Mouse (Mus musculus): ENCODE results near the gene Dpep1.
"Not testable (repeated sequence)": the region's sequence is repeated elsewhere in the genome, so short reads cannot be mapped to it uniquely, and the experiment has no call there.

Dpep1 gene

DNA sequence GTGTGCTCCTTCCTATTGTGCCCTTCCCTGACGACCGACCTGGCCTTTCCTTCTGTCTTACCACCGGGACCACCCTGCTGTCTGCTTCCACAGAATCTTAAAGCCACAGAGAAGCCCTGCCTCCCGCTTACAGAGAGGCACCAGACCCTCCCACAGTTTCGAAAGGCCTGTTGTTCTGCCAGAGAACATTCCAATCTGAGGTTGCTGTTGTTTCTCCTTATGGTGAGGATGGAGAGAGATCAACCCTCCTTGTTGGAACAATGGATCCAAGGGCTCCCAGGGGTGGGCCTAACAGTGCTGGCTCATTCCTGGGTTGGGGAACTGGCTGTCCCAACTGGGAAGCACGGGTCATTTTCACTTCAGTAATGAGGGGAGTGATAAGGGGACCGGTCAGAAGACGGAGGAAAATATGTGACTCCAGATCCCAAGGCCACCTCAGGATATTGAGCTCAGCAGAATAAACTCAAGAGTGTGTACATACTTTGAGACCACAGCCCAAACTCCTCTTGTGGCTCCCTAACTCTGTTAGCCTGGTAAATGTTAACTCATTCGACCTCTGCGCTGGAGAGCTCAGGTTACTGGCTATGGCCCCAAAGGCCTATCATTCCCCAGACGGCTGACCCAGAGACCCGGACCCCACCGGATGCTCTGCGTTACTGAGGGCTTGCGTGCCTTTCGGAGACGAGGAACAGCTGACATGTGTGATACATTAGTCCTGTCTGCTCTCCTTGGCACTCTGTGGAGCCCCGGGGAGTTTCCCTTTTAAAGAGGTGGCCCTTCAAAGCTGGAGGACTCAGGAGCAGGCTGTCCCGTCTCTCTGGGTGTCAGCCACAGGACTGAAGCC is at the start of gene Dpep1:
Gene Dpep1 (plus strand): TSS at position 677 of the 844 bp plus-strand sequence.
- DNase-seq (ENCODE audit: low read depth): no peak

DNA sequence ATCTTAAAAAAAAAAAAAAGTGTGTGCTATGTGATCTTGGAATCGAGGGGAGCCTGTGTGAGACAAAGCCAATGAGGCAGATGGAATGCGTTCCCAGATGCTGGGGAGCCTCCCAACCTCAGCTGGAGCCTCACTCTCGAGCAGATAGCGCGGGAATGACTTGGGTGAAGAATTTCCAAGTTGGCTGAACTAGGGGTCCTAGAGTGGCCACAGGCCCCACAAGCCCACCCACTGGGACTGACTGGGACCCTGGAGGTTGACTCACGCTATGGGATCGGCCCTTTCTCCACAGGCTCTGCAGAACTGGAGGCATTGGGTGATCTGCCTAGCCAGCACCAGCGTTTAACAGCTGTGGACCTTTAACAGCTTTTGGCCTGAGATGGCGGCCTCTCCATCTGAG is 49.8 kb upstream of the Dpep1 start:
- DNase-seq (ENCODE audit: low read depth): no peak

DNA sequence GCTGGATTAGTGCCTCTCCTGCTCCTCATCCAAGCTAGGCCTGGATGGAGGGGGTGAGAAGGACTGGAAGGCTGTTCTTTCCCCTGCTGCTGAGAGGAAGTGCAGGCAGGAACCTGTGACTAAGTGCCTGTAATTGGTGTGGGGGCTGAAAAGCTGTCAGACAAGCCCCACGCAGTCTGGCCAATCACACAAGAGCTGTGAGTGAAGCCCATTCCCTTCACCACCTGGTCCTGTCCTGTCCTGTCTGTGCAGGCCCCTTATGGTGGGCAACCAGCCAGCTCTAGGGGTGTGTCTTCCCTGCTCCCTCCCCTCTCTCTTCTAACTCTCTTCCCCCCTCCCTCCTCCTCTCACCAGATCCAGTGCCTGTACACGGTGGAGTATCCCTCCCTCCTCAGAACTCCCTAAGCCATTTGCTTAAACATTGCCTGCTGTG is 48.4 kb upstream of the Dpep1 start:
- DNase-seq (ENCODE audit: low read depth): no peak

DNA sequence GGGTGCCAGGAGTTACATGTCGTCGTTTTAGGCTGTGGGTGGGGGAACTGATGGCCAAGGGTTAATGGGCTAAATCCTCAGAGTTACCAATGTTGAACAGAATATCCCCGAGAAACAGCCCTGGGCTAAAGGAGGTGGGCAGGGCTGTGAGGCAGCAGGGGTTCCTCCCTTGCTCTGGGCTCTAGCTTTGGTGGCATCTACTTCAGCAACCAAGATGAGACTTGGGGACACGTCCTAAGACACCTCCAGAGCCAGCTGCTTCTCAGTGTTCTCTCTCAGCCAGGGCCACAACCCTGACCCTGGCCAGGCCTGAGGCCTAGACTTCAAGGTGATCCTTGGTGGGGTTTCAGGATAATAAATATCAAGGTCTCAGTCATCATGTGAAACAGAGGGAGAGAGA is 47.3 kb upstream of the Dpep1 start:
- DNase-seq (ENCODE audit: low read depth): no peak

DNA sequence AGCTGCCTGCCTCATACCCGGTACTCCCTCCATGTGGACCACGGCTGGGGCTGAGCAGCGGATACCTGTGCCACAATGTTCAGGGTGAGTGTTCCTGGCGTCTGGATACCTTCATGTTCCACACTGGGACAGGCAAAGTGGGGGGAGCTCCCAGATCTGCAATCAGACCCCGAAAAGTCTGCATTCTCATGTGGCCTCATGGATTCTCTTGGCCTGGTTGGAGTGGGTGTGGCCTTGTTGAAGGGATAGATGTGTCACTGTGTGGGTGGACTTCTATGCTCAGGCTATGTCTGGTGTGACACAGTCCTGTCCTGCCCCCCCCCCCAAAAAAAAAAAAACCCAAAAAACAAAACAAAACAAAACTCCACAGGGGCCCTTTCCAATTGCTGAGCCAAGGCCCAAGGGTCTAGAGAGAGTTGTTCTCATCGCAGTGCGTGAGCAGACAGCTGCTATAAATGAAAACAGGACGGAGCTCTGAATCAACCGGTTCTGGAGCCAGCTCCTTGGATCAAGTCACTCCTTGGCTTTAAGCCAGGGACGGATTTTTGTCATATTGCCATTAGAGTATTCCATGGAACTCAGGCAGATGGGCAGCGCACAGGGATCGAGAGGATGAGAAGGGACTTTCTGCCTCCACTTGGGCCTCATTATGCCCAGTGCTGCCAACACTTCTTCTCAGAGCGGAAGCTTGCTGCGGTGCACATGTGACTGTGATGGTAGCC is 44.1 kb upstream of the Dpep1 start:
- DNase-seq (ENCODE audit: low read depth): no peak

DNA sequence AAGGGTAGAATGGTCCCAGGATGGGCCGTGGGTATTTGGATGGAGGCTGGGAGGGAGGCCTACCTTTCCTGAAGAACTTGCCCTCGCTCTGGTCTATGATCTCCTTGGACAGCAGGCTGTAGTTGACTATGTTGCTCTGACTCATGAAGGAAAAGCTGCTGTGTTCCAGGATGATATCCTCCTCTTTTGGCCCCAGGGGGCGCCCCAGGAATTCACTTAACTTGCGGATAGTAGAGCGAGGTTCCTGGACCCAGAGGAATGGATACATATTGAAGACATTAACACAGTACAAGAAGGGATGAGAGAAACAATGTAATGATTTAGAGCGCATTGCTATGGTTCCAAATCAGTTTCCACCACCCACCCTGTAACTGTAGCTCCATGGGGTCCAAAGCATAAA is 40.8 kb upstream of the Dpep1 start:
- DNase-seq (ENCODE audit: low read depth): peak; percentile 61

DNA sequence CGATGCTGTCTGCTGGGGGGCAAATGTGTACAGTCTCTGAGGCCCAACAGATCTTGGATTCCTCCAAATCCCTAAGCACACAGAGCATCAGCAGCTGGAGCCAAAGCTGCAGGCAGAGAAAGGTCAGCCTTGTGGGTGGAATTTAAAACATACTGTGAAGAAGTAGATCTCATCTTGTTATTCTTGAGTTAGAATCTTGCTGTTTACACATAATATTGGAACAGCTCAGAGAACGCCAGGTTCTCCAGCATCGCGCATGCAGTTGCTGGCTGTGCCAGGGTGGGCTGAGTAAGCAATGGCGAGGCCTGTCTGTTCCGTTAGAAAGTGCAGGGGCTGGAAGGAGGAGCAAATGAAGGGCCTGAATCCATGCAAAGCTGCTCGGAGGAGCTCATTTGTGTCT is 39.7 kb upstream of the Dpep1 start:
- no peak for DNase-seq (ENCODE audit: low read depth)

DNA sequence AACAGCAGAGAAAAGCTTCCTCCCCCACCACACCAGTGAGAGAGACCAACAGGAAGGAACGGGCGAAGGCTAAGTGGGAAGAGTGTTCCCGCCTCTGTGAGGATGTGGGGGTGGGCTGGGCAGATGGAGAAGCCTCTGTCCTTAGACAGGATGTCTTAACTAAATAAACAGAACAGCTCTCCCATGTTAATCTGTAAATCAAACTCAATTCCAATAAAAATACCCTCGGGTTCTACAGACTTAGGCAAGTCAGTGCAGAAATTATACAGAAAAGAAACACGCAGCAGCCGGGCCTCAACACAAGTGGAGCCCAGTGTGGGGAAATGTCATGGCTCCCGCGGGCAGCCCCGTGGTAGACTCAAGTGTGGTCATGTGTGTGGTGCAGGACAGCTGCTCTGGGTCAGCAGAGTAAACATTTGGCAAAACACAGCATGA is 35.3 kb upstream of the Dpep1 start:
- DNase-seq (ENCODE audit: low read depth): no peak

DNA sequence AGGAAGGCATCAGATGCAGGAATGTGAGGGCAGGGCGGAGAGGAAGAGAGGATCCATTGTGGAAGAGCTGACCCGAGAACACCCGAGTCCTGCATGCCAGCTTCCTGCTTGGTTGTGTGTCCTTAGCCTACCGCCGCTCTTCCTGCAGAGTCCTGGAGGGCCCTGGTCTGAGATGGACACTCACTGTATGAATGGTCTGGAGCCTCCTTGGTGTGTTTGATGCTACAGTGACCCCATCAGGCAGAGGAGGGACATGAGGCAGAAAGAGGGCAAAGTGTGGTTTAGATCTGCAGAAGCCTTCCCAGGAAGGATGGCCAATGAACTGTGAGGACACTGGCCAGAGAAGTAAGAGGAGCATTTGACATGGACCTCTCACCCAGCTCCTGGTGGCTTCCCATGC is 30.9 kb upstream of the Dpep1 start:
- no peak for DNase-seq (ENCODE audit: low read depth)

DNA sequence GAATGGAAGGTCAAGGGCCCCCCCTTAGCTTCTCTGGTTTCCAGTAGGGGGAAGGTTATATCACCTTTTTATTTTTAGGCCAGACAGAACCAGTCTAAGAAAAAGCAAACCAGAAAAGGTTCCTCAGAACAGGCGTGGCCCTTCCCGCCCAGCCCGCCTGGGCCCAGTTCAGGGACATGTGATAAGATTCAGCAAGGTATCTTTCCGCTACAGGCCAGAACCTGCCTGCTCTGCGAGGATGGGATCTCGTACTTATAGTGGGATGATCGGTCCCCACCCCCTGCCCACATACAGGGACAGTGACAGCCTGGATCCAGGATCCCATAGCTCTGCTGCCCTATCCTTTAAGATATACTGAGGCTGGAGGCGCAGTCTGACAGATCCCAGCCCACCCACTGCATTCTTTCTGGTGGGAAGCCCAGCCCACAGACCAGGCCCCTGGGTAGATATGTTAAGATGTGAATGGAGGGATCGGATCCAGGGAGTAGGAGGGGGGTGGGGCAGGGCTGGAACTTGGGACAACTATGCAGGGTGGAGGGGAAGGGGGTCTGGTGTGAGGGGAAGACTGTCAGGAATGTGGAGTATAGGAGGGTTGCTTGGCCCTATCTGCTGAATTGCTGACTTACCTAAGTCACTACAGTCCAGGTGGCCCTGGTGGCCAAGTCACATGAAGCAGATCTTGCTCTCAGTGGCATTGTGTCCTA is 29.8 kb upstream of the Dpep1 start:
- DNase-seq (ENCODE audit: low read depth): no peak

DNA sequence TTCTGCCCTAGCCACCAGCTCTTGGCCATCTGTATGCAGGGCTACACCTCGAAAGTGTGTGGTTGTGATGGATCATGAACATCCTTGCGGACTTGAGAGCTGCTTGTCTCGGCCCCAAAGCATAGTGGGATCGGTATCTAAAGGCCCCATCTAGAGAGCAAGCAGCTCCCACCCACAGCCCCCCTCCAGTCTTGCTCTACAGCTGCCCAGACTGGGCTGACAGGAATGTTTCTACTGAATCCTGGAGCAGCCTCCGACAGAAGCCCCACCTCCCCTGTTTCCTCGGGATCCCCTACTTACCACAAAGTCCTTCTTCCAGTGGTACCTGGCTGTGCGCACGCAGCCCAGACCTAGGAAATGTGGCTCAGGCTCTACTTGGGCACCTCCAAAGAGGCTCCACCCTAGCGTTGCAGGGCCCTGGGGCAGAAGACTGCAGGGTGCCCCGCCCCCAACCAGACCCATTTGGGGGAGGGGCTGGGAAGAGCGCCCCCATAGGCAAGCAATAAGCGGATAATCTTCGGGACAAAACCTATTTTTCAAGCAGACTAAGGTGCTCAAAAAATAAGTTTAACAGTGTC is 28.1 kb upstream of the Dpep1 start, which contains the start of gene Sult5a1:
Gene Sult5a1 (minus strand): TSS at position 428 of the 578 bp plus-strand sequence.
- no peak for DNase-seq (ENCODE audit: low read depth)

DNA sequence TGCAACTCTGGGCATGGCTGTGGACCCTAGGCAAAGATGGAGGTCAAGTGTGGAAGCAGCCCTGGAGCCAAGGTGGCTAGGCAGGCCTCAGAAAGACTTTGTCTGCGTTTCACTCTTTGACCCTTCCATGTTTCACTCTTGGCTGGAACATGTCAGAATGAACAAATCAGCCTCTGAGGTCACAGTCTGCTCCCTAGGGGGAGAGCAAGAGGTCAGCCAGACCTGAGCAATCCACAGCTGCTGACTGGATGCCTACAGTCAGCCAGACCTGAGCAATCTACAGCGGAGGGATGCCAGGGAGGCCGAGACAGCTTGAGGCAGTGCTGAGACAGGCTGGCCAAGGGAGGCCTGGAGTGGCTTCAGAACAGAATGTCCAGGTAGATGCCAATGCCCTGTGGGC is 4.7 kb upstream of the Dpep1 start:
- DNase-seq (ENCODE audit: low read depth): no peak

DNA sequence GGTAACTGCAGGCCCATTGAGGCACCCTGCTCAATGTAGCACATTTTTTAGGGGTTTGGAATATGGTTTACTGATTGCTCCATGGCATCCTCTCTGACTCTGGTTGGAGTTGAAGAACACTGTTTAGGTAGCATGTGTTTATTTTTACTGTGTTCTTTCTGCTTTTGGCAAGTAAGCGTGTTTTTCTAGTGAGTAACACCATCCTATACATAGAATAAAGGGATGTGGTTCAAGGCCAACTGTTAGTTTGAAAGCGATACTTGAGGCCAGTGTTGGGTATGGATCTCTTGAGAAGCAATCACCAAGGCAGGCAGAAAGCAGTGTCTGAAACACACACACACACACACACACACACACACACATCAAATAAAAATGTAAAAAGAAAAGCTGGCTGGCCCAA is 2.0 kb downstream of the Dpep1 start:
- DNase-seq (ENCODE audit: low read depth): no peak

DNA sequence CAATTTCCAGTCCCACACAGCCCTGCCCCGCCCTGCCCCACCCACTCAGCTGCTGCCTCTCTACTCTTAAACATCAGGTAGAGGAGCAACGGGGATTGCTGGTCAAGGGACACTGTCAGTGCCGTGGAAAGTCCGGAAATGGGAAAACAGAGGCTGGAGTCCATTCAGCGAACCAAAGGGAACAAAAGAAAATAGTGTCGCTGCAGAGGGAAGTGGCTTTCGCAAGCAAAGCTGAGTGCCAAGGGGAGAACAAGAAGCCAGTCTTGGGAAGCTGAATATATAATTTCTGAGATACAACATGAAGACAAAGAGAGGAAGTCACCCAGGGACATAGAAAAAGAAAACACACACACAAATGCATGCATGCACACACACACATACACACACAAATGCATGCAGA is 2.8 kb downstream of the Dpep1 start:
- DNase-seq (ENCODE audit: low read depth): no peak

DNA sequence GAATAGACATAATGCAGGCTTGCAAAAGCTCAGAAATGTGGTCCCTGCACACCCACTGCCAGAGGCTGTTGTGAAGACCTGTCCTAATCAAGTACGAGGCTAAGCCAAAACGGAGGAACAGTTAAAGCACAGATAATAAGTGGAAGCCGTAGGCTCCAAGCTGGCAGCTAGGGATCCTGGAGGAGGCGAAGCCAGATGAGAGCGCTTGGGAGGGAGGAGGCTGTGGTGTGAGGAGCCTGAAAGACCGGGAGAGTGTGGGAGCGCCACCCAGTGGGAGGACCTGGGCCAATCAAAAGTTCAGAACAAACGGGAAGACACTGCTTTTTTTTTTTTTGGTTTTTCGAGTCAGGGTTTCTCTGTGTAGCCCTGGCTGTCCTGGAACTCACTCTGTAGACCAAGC is 4.6 kb downstream of the Dpep1 start:
- peak; percentile 70 for DNase-seq (ENCODE audit: low read depth)

DNA sequence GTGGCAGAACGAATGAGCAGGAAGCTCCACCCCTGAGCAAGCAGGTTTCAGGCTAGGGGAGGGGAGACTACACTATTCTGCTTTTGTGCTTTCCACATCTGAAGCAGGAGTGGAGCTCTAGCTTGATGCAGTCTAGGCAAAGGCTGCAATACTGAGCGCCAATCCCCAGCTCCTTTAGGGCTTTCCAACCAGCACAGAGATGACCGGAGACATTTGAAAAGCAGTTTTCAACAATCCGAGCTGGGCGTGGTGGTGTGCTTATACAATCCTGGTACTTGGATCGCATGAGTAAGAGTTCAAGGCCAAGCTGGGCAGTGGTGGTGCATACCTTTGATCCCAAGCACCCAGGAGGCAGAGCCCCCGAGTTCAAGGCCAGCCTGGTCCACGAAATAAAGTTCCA is 5.9 kb downstream of the Dpep1 start:
- DNase-seq (ENCODE audit: low read depth): no peak

DNA sequence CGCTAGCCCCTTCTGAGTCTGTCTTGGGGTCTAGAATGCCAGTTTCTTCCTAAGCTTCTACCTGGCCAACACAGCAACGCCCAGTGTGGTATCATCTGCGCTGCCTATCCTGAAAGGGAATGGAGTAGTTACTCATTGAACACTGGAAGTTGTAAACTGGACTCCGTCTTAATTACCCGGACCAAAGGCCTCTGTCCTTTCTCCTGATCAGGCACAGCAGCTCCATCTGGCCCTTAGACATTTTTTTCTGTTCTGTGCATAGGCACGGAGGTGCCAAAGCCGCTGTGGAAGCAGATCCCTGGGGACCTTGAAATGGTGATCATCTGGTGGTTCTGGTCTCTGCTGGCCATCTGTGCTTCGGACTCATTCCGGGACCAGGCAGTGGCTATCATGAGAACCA is 7.7 kb downstream of the Dpep1 start:
- DNase-seq (ENCODE audit: low read depth): no peak

DNA sequence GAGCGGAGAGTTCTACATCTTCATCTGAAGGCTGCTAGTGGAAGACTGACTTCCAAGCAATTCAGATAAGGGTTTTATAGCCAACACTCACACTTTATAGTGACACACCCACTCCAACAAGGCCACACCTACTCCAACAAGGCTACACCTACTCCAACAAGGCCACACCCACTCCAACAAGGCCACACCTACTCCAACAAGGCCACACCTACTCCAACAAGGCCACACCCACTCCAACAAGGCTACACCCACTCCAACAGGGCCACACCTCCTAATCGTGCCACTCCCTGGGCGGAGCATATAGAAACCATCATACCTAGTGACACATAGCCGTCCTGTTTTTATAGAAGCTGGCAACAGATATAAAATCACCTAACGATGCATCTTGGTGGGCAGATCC is 11.0 kb downstream of the Dpep1 start:
- not testable (repeated sequence) for DNase-seq (ENCODE audit: low read depth)

DNA sequence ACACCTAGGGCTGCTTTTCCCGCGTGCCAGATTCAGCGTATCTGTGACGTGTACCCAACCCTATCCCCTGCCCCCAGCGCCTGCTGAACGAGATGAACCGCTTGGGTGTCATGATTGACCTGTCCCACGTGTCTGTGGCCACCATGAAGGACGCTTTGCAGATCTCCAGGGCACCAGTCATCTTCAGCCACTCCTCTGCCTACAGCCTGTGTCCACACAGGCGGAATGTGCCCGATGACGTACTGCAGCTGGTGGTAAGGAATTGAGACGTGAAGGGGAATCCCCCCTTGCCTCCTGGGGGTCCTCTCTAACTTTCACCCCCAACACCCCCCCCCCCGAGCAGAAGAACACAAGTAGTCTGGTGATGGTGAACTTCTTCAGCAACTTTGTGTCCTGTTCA is 13.8 kb downstream of the Dpep1 start:
- DNase-seq (ENCODE audit: low read depth): no peak

DNA sequence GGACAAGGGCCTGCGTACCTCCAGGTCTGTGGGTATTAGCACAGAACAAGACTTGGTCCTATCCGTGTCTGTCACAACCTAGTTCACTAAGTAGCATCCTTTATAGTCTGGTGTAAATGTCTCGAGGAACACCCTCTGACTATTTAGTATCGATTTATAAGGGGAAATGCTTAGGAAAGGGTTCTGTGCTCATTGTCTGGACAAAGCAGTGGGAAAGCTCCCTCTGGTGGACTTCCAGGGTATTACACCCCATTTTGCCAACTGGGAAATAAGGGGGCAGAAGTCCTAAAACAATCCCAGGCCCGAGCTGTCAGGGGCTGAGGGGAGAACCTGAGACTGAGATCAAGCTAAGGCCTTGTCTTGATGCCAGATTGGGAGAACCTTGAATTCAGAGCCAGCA is 16.2 kb downstream of the Dpep1 start:
- peak; percentile 85 for DNase-seq (ENCODE audit: low read depth)

DNA sequence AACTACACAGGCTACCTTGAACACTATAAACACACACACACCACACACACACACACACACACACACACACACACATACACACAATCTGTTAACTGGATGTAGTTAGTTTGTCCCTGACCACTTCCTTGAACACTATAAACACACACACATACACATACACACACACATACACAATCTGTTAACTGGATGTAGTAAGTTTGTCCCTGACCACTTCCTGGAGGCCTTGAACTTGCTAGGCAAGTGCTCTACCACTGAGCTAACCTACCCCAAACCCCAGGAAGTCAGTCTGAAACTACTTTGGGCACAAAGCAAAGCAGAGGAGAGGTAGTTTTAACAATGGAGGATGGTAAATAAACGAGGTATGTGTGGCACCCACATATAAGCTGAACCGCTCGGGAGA is 17.5 kb downstream of the Dpep1 start:
- peak; percentile 64 for DNase-seq (ENCODE audit: low read depth)

DNA sequence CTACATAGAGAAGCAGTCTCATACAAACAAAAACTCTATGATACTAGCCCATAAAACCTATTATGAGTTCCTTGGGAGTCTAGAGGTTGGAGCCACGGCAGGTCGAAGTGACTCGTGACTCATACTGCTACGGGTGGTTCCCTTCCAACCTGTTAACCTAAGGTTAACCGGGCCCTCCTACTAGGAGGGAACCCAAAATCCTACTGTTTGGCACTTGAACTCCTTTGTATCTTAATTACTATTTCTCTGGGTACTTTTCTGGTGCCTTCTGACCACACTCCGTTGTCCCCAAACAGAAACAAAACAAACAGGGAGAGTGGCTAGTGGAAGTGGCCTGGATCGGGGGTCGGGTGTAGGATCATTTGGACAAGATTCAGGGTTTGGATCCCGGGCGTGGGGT is 25.8 kb downstream of the Dpep1 start:
- peak; percentile 29 for DNase-seq (ENCODE audit: low read depth)

Measured in naive thymus-derived CD4-positive, alpha-beta T cell, adult 2 months (primary cell).